Mouse (Mus musculus) thymus, postnatal 4 days (tissue): ENCODE results near the gene Pik3r5.

Source experiments
- DNase-seq: peaks from one replicate; pipeline ENCODE4 v3.0.0; 2021

The Pik3r5 gene

DNA sequence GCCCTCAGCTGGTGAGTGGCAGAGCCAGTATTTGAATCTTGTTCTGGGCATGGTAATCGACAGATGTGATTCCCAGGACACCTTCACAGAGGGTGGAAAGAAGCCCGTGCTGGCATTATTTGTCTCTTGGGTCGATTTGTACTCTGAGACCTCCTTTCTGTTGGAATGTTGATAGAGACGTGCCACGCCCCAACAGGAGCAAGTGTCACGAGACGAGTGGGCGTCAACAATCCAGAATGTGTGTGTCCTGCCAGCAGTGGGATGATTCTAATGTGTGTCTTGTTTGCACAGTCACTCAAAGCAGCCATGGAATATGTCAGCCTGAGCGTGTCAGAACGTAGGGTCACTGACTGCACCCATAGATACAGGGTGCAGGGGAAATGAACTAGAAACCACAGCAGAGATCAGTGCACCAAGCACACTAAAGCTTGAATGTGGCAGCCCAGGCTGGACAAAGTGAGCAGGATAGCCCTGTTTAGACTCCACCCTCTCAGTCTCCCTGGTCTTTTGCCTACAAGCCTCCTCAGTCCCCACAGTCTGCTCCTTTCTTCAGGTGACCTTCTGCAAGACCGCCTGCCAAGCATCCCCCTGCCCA lies 100.1 kb downstream of the Pik3r5 start:
- no peak for DNase-seq

DNA sequence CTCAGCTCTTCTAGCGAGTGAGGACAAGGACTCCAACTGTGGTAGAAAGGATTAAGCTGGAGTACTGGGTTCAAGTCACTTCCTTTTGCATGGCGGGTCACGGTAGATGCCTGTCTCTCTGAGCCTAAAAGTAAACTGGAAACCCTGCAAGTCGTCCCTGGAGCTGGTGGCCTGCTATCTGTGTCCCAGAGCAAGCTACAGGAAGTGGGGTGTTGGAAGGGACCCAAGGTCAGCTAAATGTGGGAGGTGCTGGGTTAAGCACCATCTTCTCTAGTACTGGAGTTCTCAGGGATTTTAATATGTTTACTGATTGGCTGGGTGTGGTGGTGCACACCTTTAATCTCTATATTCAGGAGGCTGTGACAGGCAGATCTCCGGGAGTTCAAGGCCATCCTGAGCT lies 100.9 kb downstream of the Pik3r5 start:
- no peak for DNase-seq

DNA sequence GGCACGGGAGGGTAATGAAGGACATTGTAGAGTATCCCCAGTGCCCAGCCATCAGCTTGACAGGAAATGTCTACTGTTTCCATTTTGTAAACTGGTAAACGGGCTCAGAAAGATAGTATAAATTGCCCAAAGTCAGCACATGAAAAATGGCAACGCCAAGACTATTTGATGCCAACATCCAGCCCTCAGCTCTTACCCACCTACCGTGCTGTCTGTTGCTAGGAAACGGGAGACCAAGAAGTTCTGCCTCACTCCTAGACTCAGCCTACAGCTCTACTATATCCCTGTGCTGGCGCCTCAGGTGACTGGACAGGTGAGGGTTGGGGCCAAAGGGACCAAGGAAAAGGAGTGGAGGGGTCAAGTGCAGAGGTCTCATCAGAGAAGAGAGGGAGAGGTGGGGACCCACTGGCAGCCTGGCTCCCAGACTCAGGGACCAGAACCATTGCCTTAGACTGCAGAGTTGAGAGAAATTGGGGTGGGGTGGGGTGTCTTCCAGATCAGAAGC lies 102.1 kb downstream of the Pik3r5 start:
- no peak for DNase-seq

DNA sequence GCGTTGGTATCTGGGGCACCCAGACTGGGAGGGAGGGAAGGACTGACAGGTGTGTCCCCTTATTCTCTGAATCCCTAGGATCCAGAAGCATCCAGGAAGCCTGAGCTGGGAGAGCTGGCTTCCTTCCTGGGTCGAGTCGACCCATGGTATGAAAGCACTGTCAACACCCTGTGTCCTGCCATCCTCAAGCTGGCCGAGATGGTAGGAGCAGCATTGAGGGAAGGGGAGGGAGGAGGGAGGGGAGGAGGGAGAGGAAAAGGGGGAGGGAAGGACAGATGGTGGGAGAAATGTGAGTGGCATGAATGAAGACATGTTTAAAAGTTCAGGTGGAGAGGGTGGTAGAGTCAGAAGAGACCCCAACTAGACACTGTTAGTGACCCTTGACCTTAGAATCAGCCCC lies 104.1 kb downstream of the Pik3r5 start:
- DNase-seq: no peak

DNA sequence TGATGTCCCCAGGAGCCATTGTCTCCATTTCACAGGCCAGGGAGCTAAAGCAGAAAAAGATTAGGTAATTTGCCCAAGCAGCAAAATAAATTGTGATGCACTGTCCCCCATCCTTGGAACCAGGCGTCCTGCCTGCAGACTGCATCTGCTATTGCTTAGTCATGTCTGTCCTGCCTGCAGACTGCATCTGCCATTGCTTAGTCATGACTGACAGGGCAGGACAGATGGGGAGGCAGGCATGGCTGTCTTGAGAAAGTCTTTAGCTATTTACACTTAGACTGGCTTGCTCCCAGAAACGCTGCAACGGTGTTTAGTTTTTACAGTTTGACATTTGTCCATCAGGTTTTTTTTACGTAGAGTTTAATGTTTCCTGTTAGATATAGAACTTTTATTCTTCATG lies 104.5 kb downstream of the Pik3r5 start:
- no peak for DNase-seq

DNA sequence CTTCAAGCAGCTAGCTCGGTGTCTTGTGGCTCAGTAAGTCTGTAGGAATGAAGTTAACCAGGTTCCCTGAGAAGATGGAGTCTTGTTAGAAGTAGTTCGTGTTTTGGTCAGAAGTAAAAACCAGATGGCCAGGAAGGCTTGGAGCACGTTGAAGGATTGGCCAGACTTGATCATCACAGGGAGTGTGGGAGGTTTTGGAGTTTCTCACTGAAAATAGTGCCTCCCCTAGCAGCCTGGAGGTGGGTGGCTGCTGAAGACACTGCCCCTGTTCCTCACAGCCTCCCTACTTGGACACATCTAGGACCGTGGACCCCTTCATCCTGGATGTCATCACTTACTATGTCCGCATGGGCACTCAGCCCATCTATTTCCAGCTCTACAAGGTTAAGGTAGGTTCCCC lies 107.7 kb downstream of the Pik3r5 start:
- no peak for DNase-seq

DNA sequence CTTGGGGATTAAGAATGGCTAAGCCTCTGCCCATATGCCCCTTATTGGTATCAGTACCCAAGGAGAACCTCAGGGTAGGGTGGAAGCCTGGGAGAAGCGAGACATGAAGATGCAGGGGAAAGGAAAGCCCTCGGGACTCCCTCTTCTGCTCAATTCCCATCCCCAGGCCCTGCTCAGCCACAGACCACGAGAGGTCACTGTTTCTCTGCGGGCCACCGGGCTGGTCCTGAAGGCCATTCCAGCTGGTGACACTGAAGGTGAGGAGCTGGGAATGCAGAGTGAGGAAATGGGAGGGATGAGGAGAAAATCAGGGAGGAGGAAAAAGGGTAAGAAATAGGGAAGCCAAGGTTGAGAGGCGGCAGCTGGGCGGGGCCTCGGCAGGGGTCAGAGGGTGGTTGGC lies 112.6 kb downstream of the Pik3r5 start:
- no peak for DNase-seq

DNA sequence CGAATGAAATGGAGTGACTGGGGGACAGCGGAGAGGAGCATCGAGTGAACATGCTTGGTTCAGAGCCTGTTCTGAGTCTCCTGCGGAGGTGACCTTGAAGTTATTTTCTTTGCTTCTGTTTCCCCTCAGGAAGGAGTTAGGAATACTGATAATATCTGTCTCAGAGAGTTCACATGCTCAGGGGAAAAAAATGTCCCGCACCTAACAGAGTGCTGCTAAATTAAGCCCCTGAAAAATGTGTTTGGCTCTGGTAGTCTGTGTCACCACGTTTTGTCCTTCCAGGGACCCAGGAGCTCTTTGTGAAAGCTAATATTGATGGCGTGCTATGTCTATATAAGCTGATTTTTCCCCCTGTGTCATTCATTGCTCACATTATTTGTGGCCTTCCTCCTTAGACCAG lies 113.3 kb downstream of the Pik3r5 start:
- no peak for DNase-seq

DNA sequence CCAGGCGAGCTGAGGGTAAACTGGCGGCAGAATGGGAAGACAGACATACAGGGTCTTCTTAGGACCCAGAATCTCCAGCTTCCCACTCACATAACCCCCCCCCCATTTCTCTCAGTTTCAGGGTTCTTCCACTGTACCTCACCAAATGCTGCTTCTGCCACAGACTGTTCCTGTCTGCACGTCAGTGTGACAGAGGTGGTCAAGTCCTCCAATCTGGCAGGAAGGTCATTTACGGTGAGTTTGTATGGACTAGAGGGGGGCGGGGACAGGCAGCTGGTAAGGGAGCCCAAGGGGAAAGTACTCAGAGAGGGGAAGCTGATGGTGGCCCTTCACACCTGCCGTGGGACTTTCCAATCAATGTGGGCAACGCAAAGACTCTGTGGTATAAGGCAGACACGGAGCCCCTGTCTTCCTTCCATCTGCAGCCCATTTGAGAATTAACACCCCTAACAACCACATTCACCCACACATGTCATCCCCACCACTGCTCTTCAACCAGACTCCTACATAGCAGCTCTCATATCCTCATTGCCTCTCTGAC lies 113.8 kb downstream of the Pik3r5 start:
- DNase-seq: no peak
